ENCODE assay signal across 18 mouse cellular contexts in genomic region chr15:29798596-29798995, GRCm38 (mm10).
DNase-seq lines count a peak whose midpoint lies in the region; ATAC-seq and TF ChIP-seq lines count a peak whose summit lies in the region.
"Had no signal": no experiment of that assay in that cellular context is flagged by ENCODE, and none has a peak within 500 bp of the region (broad histone marks: within the 10 kb centered on the region; RNA-seq: fewer than 3 reads in every experiment).

No protein-coding gene starts in this region.

- no peak for TF ChIP-seq CTCF in hindbrain, postnatal 0 days (IDR thresholded peaks at IDR 0.05; ENCODE audit: low read depth)
- TF ChIP-seq CTCF in lung, postnatal 0 days (IDR thresholded peaks at IDR 0.05), result no peak

- H3K27me3 ChIP-seq in hindbrain, postnatal 0 days (ENCODE audit: insufficient read depth, low read length), result no peaks in the 10 kb centered on the region
- H3K27me3 ChIP-seq in hindbrain, embryonic 16.5 days (replicated peaks; ENCODE audit: control insufficient read depth, insufficient read depth, low read length), result no peaks in the 10 kb centered on the region
- H3K27me3 ChIP-seq in lung, postnatal 0 days (replicated peaks; ENCODE audit: insufficient read depth, low read length), result no peaks in the 10 kb centered on the region
- H3K27me3 ChIP-seq: CH12.LX; embryonic facial prominence, embryonic 13.5 days; forebrain, embryonic 13.5 days; heart, embryonic 13.5 days; hindbrain, embryonic 15.5 days had no signal

- H3K9ac ChIP-seq in hindbrain, postnatal 0 days (replicated peaks; ENCODE audit: low read length), result no peak overlapping the region
- H3K9ac ChIP-seq in hindbrain, embryonic 16.5 days (ENCODE audit: low read depth, low read length), result no peak overlapping the region
- no peak overlapping the region for H3K9ac ChIP-seq in lung, postnatal 0 days (replicated peaks; ENCODE audit: low read depth)
- H3K9ac ChIP-seq: embryonic facial prominence, embryonic 13.5 days; forebrain, embryonic 13.5 days; heart, embryonic 13.5 days; hindbrain, embryonic 15.5 days had no signal

- no peak overlapping the region for H3K4me3 ChIP-seq in hindbrain, postnatal 0 days (ENCODE audit: low read length)
- H3K4me3 ChIP-seq in hindbrain, embryonic 16.5 days (ENCODE audit: low read length), result no peak overlapping the region
- H3K4me3 ChIP-seq in lung, postnatal 0 days (ENCODE audit: low read depth, low read length), result no peak overlapping the region
- H3K4me3 ChIP-seq: embryonic facial prominence, embryonic 13.5 days; forebrain, embryonic 13.5 days; heart, embryonic 13.5 days; hindbrain, embryonic 15.5 days had no signal

- TF ChIP-seq EP300 in lung, postnatal 0 days (IDR thresholded peaks at IDR 0.05), result no peak

- H3K4me2 ChIP-seq in hindbrain, postnatal 0 days (ENCODE audit: low read depth, low read length), result no peak overlapping the region
- no peak overlapping the region for H3K4me2 ChIP-seq in hindbrain, embryonic 16.5 days (ENCODE audit: low read length)
- H3K4me2 ChIP-seq in lung, postnatal 0 days (replicated peaks; ENCODE audit: low read depth, low read length), result no peak overlapping the region
- H3K4me2 ChIP-seq: embryonic facial prominence, embryonic 13.5 days; forebrain, embryonic 13.5 days; heart, embryonic 13.5 days; hindbrain, embryonic 15.5 days had no signal

- H3K9me3 ChIP-seq in hindbrain, postnatal 0 days (ENCODE audit: low read length), result no peaks in the 10 kb centered on the region
- H3K9me3 ChIP-seq in hindbrain, embryonic 16.5 days (ENCODE audit: control insufficient read depth, low read length), result no peaks in the 10 kb centered on the region
- no peaks in the 10 kb centered on the region for H3K9me3 ChIP-seq in lung, postnatal 0 days (ENCODE audit: low read length)
- H3K9me3 ChIP-seq: hindbrain, embryonic 15.5 days had no signal

- H3K4me1 ChIP-seq in hindbrain, postnatal 0 days (ENCODE audit: insufficient read depth, low read length), result no peaks in the 10 kb centered on the region
- no peaks in the 10 kb centered on the region for H3K4me1 ChIP-seq in hindbrain, embryonic 16.5 days (ENCODE audit: control insufficient read depth, insufficient read depth, low read depth, low read length)
- no peaks in the 10 kb centered on the region for H3K4me1 ChIP-seq in lung, postnatal 0 days (ENCODE audit: insufficient read depth, low read depth, low read length)
- H3K4me1 ChIP-seq: embryonic facial prominence, embryonic 13.5 days; forebrain, embryonic 13.5 days; heart, embryonic 13.5 days; hindbrain, embryonic 15.5 days had no signal

- peak; percentile 36 to 41 for DNase-seq in cerebellum, postnatal 14 days
- DNase-seq in cerebellum, adult 11-12 months, result no peak
- peak; percentile 27 for DNase-seq in hindbrain, postnatal 0 days (ENCODE audit: low spot score)
- peak; percentile 4 for DNase-seq in right cerebral cortex, postnatal 4 days
- DNase-seq in right cerebral cortex, adult 18-20 months, result no peak
- no peak for DNase-seq in lung, postnatal 0 days (ENCODE audit: low spot score)
- DNase-seq: adrenal gland, adult 2 months; adrenal gland, postnatal 25 days; cerebellum, adult 9-11 months; gastrocnemius, postnatal 36 days; heart, adult 11 months; heart, postnatal 36 days had no signal

- no peaks in the 10 kb centered on the region for H3K36me3 ChIP-seq in hindbrain, postnatal 0 days (ENCODE audit: insufficient read depth, low read length)
- H3K36me3 ChIP-seq in hindbrain, embryonic 16.5 days (ENCODE audit: control insufficient read depth, insufficient read depth, low read length), result no peaks in the 10 kb centered on the region
- no peaks in the 10 kb centered on the region for H3K36me3 ChIP-seq in lung, postnatal 0 days (ENCODE audit: insufficient read depth, low read length)
- H3K36me3 ChIP-seq: embryonic facial prominence, embryonic 13.5 days; heart, embryonic 13.5 days; hindbrain, embryonic 15.5 days had no signal

- H3K27ac ChIP-seq in hindbrain, postnatal 0 days, result no peak overlapping the region
- H3K27ac ChIP-seq in hindbrain, embryonic 16.5 days (ENCODE audit: low read depth, low read length), result no peak overlapping the region
- no peak overlapping the region for H3K27ac ChIP-seq in lung, postnatal 0 days (ENCODE audit: low read length)
- H3K27ac ChIP-seq: embryonic facial prominence, embryonic 13.5 days; forebrain, embryonic 13.5 days; heart, embryonic 13.5 days; hindbrain, embryonic 15.5 days had no signal

- ATAC-seq in hindbrain, postnatal 0 days, result no peak
- no peak for ATAC-seq in hindbrain, embryonic 16.5 days
- no peak for ATAC-seq in lung, postnatal 0 days
- ATAC-seq: forebrain, embryonic 13.5 days had no signal

- 88% methylated on average over 9 of the region's 9 CpGs for WGBS in hindbrain, postnatal 0 days
- WGBS in hindbrain, embryonic 16.5 days, result 87% methylated on average over 9 of the region's 9 CpGs
- 87% methylated on average over 9 of the region's 9 CpGs for WGBS in lung, postnatal 0 days

Comparison
In these comparisons a context has a peak if more than half of its experiments do, and no peak if none do; other contexts are left out.
1. DNase-seq: peak in cerebellum, postnatal 14 days (2 of 2), hindbrain, postnatal 0 days (single experiment) and right cerebral cortex, postnatal 4 days (single experiment); none in cerebellum, adult 11-12 months (single experiment), right cerebral cortex, adult 18-20 months (single experiment) and lung, postnatal 0 days (single experiment).